Mouse (Mus musculus): ENCODE measurements around the gene Gm45717. TPM values are rescaled to one million over a fixed set of nuclear protein-coding genes. Genes with fewer than 3 reads are reported as not detected.
A peak's percentile ranks its signal among the peaks of the same experiment; 100 is the strongest.
"Not testable (repeated sequence)": the region's sequence is repeated elsewhere in the genome, so short reads cannot be mapped to it uniquely, and the experiment has no call there.

The Gm45717 gene
- total RNA-seq (2021) = not detected in 2 replicates
- long read RNA-seq, partial matches to known transcripts = 0 of 2 reads
- long read RNA-seq, other reads (novel, unspliced or antisense) = 2 of 2 reads

GRCm38 (mm10) chr7:140955758-140956555, at the start of gene Gm45717, which contains the start of gene Ifitm2:
Gene Gm45717 (minus strand): TSS chr7:140955937.
Gene Ifitm2 (minus strand): TSS chr7:140955987.
- DNase-seq = peak; percentile 56

- no peak for DNase-seq
These were observed 47.7 kb upstream of the Gm45717 start for GRCm38 (mm10) chr7:141003248-141004010.

- no peak for DNase-seq
These were observed 45.4 kb upstream of the Gm45717 start for GRCm38 (mm10) chr7:141000881-141001708.

- no peak for DNase-seq
These were observed 43.3 kb upstream of the Gm45717 start for GRCm38 (mm10) chr7:140998853-140999700.

- DNase-seq = no peak
These were observed 42.1 kb upstream of the Gm45717 start for GRCm38 (mm10) chr7:140997817-140998216.

GRCm38 (mm10) chr7:140991117-140991689, 35.5 kb upstream of the Gm45717 start:
- DNase-seq = no peak

GRCm38 (mm10) chr7:140990622-140991021, 34.9 kb upstream of the Gm45717 start:
- DNase-seq = no peak

GRCm38 (mm10) chr7:140990185-140990584, 34.4 kb upstream of the Gm45717 start:
- no peak for DNase-seq

- no peak for DNase-seq
These were observed 33.3 kb upstream of the Gm45717 start for GRCm38 (mm10) chr7:140989022-140989421.

- DNase-seq = no peak
These were observed 31.7 kb upstream of the Gm45717 start for GRCm38 (mm10) chr7:140987182-140988138.

- no peak for DNase-seq
These were observed 27.2 kb upstream of the Gm45717 start for GRCm38 (mm10) chr7:140982971-140983370.

GRCm38 (mm10) chr7:140981704-140982103, 26.0 kb upstream of the Gm45717 start:
- DNase-seq = no peak

GRCm38 (mm10) chr7:140976720-140977119, 21.0 kb upstream of the Gm45717 start:
- DNase-seq = not testable (repeated sequence)

GRCm38 (mm10) chr7:140975465-140975864, 19.7 kb upstream of the Gm45717 start:
- no peak for DNase-seq

- no peak for DNase-seq
These were observed 19.2 kb upstream of the Gm45717 start for GRCm38 (mm10) chr7:140974940-140975339.

GRCm38 (mm10) chr7:140973396-140974165, 17.8 kb upstream of the Gm45717 start:
- DNase-seq = no peak

- no peak for DNase-seq
These were observed 15.9 kb upstream of the Gm45717 start for GRCm38 (mm10) chr7:140971479-140972171.

GRCm38 (mm10) chr7:140970931-140971330, 15.2 kb upstream of the Gm45717 start:
- no peak for DNase-seq

Measured in adrenal gland, postnatal 25 days (tissue).